Mouse (Mus musculus) heart, embryonic 15.5 days (tissue): ENCODE data around the gene Donson. TPM values are rescaled to one million over a fixed set of nuclear protein-coding genes. Genes with fewer than 3 reads are reported as not detected.

ENCODE experiments used
- ATAC-seq: fragments of 200-750 bp; cut with Nextera tagmentation; replicated peaks from 2 replicates; pipeline ENCODE4 v1.8.0; 2017; ENCODE audit warnings: low read depth, moderate TSS enrichment; ENCODE audit not compliant: insufficient number of reproducible peaks, insufficient read depth, low FRiP score
- H3K27ac ChIP-seq: fragments of 300-500 bp; sonication (generic); 2 replicates; pipeline ENCODE4 v1.5.1; 2015; ENCODE audit warnings: mild to moderate bottlenecking, inconsistent platforms
- H3K27me3 ChIP-seq: fragments of 300-500 bp; sonication (generic); 2 replicates; pipeline ENCODE4 v1.6.1; 2015; ENCODE audit warnings: inconsistent platforms
- H3K36me3 ChIP-seq: fragments of 300-500 bp; sonication (generic); 2 replicates; pipeline ENCODE4 v1.6.1; 2015; ENCODE audit warnings: mild to moderate bottlenecking, inconsistent platforms
- H3K4me1 ChIP-seq: fragments of 300-500 bp; sonication (generic); replicated peaks from 2 replicates; pipeline ENCODE4 v1.6.1; 2015; ENCODE audit warnings: inconsistent platforms
- H3K4me2 ChIP-seq: fragments of 300-500 bp; sonication (generic); 2 replicates; pipeline ENCODE4 v1.6.1; 2015; ENCODE audit warnings: inconsistent platforms, mild to moderate bottlenecking, moderate library complexity
- H3K4me3 ChIP-seq: fragments of 300-500 bp; sonication (generic); 2 replicates; pipeline ENCODE4 v1.5.1; 2015; ENCODE audit warnings: mild to moderate bottlenecking, inconsistent platforms
- H3K9ac ChIP-seq: fragments of 300-500 bp; sonication (generic); 2 replicates; pipeline ENCODE4 v1.6.1; 2015; ENCODE audit warnings: mild to moderate bottlenecking, inconsistent platforms
- H3K9me3 ChIP-seq: fragments of 300-500 bp; sonication (generic); replicated peaks from 2 replicates; pipeline ENCODE4 v1.6.1; 2016; ENCODE audit warnings: inconsistent platforms
- WGBS: fragments of 180-500 bp; shearing (Covaris S2); methylation state at CpG from one replicate; pipeline ENCODE4 v1.1.7; 2015; ENCODE audit warnings: mixed read lengths; 5-methylcytosine and 5-hydroxymethylcytosine counted together
- polyA plus RNA-seq: library from polyadenylated mRNA; unstranded; fragments of >200 nt; fragmentation: Nextera tagmentation; extraction: Ambion mirVana; gene quantifications from 2 replicates; pipeline ENCODE4 v1.2.1, GENCODE M21; 2015

Gene Donson
- polyA plus RNA-seq, 1 experiment from 2014 or later: 10.7 TPM

DNA sequence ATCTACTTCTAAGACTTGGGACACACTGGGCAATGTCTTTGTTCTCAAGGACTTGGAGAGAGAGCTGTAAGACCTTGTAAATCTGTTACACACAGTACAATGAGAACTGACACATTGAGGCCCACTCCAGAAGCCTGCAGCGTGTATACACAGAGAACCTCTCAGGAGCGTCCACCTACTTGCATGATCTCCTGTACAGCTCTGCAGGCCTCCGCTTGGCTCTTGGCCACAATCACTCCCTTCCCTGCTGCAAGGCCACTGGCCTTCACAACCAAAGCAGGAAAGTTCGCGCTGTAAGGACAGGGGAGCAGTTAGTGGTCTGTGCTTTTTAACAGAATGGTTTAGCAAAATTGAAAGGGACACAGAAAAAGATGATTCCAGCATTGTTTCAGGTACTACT, 49.4 kb downstream of the Donson start:
- Histone ChIP-seq H3K4me3 (no peak overlapping the region), H3K27ac (no peak overlapping the region), H3K4me2 (no peak overlapping the region), H3K36me3 (peaks cover 80% of the 10 kb centered on the region), H3K27me3 (no peaks in the 10 kb centered on the region), H3K9ac (no peak overlapping the region), H3K9me3 (no peaks in the 10 kb centered on the region), H3K4me1 (no peaks in the 10 kb centered on the region)
- no peak for ATAC-seq
- 88% methylated on average over 5 of the region's 5 CpGs for WGBS

DNA sequence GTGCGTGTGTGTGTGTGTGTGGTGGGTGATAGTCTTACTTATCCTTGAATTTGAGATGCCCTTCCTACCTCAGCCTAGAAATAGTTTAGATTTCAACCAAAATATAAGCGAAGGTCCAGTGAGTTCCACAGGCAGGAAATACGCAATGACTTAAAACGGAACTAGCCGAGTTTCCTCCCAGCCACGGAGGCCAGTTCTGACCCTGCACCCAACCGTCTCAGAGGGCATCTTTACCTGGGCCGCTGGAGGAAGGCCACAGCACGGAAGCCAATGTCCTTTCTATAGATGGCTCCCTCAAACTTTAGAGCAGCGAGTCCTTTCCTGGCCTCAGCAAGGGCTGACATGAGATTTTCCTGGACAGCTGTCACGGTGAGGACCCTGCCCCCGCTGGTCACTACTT, 54.9 kb downstream of the Donson start:
- H3K27ac ChIP-seq: no peak overlapping the region
- no peak overlapping the region for H3K4me3 ChIP-seq
- H3K9me3 ChIP-seq: no peaks in the 10 kb centered on the region
- no peak overlapping the region for H3K9ac ChIP-seq
- 85% methylated on average over 12 of the region's 12 CpGs for WGBS
- ATAC-seq: no peak
- no peaks in the 10 kb centered on the region for H3K4me1 ChIP-seq
- H3K36me3 ChIP-seq: peaks cover 83% of the 10 kb centered on the region
- H3K27me3 ChIP-seq: no peaks in the 10 kb centered on the region
- H3K4me2 ChIP-seq: no peak overlapping the region

DNA sequence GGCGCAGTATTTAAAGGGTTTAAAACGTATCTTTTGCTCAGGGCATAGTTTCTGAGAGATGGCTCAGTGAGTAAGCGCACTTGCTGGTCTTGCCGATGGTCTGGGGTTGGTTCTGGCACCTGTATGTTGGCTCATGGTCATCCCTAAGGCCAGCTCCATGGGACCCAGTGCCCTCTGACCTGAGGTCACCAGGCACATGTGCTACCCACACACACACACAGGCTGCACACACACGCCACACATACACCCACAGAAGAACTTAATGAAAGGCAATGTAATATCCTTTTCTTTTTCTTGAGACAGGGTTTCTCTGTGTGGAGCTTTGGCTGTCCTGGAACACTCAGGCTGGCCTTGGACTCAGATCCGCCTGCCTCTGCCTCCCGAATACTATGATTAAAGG, 55.6 kb downstream of the Donson start:
- 94% methylated on average over 7 of the region's 7 CpGs for WGBS
- H3K4me2 ChIP-seq: no peak overlapping the region
- no peaks in the 10 kb centered on the region for H3K9me3 ChIP-seq
- no peak overlapping the region for H3K4me3 ChIP-seq
- no peaks in the 10 kb centered on the region for H3K27me3 ChIP-seq
- no peak for ATAC-seq
- H3K4me1 ChIP-seq: no peaks in the 10 kb centered on the region
- no peak overlapping the region for H3K9ac ChIP-seq
- H3K27ac ChIP-seq: no peak overlapping the region
- peaks cover 83% of the 10 kb centered on the region for H3K36me3 ChIP-seq

DNA sequence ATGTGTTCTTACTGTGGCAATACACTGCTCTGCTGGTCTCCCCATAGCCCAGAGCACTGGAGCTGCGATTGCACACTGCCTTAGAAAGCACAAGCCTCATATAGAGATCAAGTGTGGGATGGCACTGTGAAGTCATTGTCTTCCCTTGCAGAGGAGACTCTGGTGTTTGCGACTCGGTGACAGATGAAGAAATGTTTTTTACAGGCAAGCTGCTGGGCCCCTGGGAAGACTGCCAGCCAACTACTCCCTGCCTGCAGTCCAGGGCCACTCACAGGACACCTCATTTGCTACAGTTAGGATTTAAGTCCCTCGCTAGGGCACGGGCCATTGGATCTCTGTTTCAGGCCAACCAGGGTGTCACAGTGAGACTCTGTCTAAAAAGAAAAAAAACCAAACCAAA, 56.1 kb downstream of the Donson start:
- Histone ChIP-seq H3K27ac (no peak overlapping the region), H3K27me3 (no peaks in the 10 kb centered on the region), H3K4me1 (no peaks in the 10 kb centered on the region), H3K36me3 (peaks cover 80% of the 10 kb centered on the region), H3K4me2 (no peak overlapping the region), H3K9ac (no peak overlapping the region), H3K9me3 (no peaks in the 10 kb centered on the region), H3K4me3 (no peak overlapping the region)
- no peak for ATAC-seq
- 68% methylated on average over 5 of the region's 5 CpGs for WGBS

DNA sequence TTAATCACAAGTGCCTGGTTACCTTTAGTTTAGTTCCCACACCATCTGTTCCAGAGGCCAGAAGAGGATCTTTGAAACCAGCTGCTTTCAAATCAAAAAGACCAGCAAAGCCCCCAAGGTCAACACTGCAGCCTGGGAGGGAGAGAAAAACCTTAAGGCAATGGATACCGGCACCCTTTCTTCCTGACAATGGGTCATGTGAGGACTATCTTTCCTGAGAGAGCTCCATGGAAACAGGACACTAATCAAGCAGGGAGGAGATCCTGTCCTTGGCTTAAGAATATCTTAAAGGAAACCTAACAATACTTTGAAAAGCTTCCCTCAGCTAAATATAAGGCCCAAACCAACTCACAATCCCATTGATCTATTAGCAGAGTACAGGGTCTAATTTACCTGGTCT, 58.0 kb downstream of the Donson start:
- no peak overlapping the region for H3K27ac ChIP-seq
- H3K9me3 ChIP-seq: no peaks in the 10 kb centered on the region
- H3K9ac ChIP-seq: no peak overlapping the region
- no peaks in the 10 kb centered on the region for H3K27me3 ChIP-seq
- no peak for ATAC-seq
- H3K4me2 ChIP-seq: no peak overlapping the region
- WGBS: 74% methylated on average over 1 of the region's 1 CpGs
- no peak overlapping the region for H3K4me3 ChIP-seq
- H3K4me1 ChIP-seq: no peaks in the 10 kb centered on the region
- H3K36me3 ChIP-seq: peaks cover 73% of the 10 kb centered on the region

DNA sequence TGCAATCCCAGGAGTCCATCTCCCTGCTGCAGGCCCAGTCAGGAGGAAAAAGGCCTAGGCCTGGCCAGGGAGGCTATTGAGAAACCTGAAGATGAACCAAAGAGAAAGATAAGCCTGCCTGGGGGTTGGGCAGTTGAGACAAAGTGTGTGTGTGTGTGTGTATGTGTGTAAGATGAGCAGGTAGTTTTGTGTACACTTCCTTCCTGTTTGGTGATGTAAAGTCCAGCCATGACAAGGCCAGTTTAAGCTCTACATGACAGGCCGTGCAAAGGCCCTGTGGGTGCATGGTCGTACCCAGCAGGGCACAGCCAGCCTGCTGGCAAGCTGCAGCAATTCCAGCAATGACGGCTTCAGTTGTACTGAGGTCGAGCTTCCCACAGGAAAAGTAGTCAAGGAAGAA, 58.8 kb downstream of the Donson start:
- Histone ChIP-seq H3K9me3 (no peaks in the 10 kb centered on the region), H3K27ac (no peak overlapping the region), H3K4me3 (no peak overlapping the region), H3K9ac (no peak overlapping the region), H3K4me1 (no peaks in the 10 kb centered on the region), H3K4me2 (no peak overlapping the region), H3K36me3 (peaks cover 73% of the 10 kb centered on the region), H3K27me3 (no peaks in the 10 kb centered on the region)
- no peak for ATAC-seq
- WGBS: 91% methylated on average over 4 of the region's 4 CpGs

DNA sequence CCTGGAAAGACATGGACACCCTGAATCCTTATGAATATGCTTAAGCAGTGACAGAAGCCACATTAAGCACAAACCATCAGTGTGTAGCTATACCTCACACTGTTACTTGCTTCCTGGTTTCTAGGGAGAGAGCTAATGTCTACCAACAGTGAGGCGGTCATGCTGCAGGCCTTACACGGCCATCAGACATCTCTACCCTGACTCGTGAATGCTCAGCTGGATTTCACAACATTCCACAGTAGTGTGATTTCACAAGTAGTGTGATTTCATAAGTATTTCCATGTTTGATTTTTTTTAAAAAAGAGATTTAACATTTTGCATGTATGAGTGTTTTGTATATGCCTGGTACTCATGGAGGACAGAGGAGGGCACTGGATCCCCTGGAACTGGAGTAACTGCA, 59.9 kb downstream of the Donson start:
- Histone ChIP-seq H3K4me1 (no peaks in the 10 kb centered on the region), H3K36me3 (peaks cover 74% of the 10 kb centered on the region), H3K27ac (no peak overlapping the region), H3K4me2 (no peak overlapping the region), H3K4me3 (no peak overlapping the region), H3K27me3 (no peaks in the 10 kb centered on the region), H3K9ac (no peak overlapping the region), H3K9me3 (no peaks in the 10 kb centered on the region)
- WGBS: 88% methylated on average over 3 of the region's 3 CpGs
- ATAC-seq: no peak

DNA sequence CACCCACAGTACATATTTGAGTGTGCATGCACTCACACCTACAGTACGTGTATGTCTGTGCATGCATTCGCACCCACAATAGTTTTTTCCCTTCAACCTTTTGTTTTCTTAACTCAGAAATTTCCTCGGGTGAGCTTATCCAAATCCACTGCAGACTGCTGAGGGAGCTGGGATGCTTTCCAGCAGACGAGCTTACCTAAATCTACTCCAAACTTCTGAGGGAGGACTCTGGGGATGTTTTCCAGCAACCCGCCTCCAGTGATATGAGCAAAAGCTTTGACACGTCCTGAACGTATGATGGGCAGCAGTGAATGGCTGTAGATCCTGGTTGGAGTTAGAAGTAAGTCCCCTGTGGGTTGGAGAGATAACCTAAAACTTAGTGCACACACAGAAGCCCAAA, 60.7 kb downstream of the Donson start:
- Histone ChIP-seq H3K4me1 (no peaks in the 10 kb centered on the region), H3K9ac (no peak overlapping the region), H3K27ac (no peak overlapping the region), H3K27me3 (no peaks in the 10 kb centered on the region), H3K9me3 (no peaks in the 10 kb centered on the region), H3K36me3 (peaks cover 75% of the 10 kb centered on the region), H3K4me2 (no peak overlapping the region), H3K4me3 (no peak overlapping the region)
- WGBS: 74% methylated on average over 7 of the region's 7 CpGs
- no peak for ATAC-seq

Other genes starting within 250 kb of the Donson start
- 32.7 and 43.0 TPM in 2 replicates for gene Ifnar1, start 203.5 kb downstream of the Donson start, polyA plus RNA-seq
- 114 and 129 TPM in 2 replicates for gene Ifngr2, start 141.7 kb downstream of the Donson start, polyA plus RNA-seq
- 55.7 and 59.1 TPM in 2 replicates for gene Tmem50b, start 91.0 kb downstream of the Donson start, polyA plus RNA-seq
- gene Dnajc28, start 69.7 kb downstream of the Donson start, polyA plus RNA-seq: 4.6 and 7.0 TPM in 2 replicates
- gene Gart, start 41.8 kb downstream of the Donson start, polyA plus RNA-seq: 61.2 and 78.8 TPM in 2 replicates
- 76.8 and 81.4 TPM in 2 replicates for gene Son, start 41.3 kb downstream of the Donson start, polyA plus RNA-seq
- 50.7 and 56.2 TPM in 2 replicates for gene Cryzl1, start 40.2 kb upstream of the Donson start, polyA plus RNA-seq
- gene Itsn1, start 40.5 kb upstream of the Donson start, polyA plus RNA-seq: 17.6 and 22.3 TPM in 2 replicates